Mouse (Mus musculus) stomach, embryonic 16.5 days (tissue): Measurements from ENCODE around the gene Ereg. TPM values are rescaled to one million over a fixed set of nuclear protein-coding genes. Genes with fewer than 3 reads are reported as not detected.

Experiments
- ATAC-seq: fragments of 200-750 bp; cut with Nextera tagmentation; 2 replicates; pipeline ENCODE4 v1.8.0; 2017; ENCODE audit warnings: moderate number of reproducible peaks, moderate TSS enrichment; ENCODE audit not compliant: insufficient read depth, low FRiP score
- H3K27ac ChIP-seq: fragments of 300-500 bp; sonication (generic); 2 replicates; pipeline ENCODE4 v1.5.1; 2014; ENCODE audit warnings: low read length
- H3K27me3 ChIP-seq: fragments of 300-500 bp; sonication (generic); 2 replicates; pipeline ENCODE4 v1.6.1; 2014; ENCODE audit warnings: low read length, control low read depth, mixed read lengths; ENCODE audit not compliant: control insufficient read depth, insufficient read depth
- H3K36me3 ChIP-seq: fragments of 300-500 bp; sonication (generic); 2 replicates; pipeline ENCODE4 v1.6.1; 2014; ENCODE audit warnings: low read length; ENCODE audit not compliant: control insufficient read depth, insufficient read depth
- H3K4me1 ChIP-seq: fragments of 300-500 bp; sonication (generic); 2 replicates; pipeline ENCODE4 v1.6.1; 2014; ENCODE audit warnings: low read length, control low read depth, mixed read lengths; ENCODE audit not compliant: control insufficient read depth, insufficient read depth
- H3K4me2 ChIP-seq: fragments of 300-500 bp; sonication (generic); 2 replicates; pipeline ENCODE4 v1.6.1; 2014; ENCODE audit warnings: low read depth, low read length, mixed read lengths
- H3K4me3 ChIP-seq: fragments of 300-500 bp; sonication (generic); replicated peaks from 2 replicates; pipeline ENCODE4 v1.5.1; 2014; ENCODE audit warnings: mild to moderate bottlenecking, low read length
- H3K9ac ChIP-seq: fragments of 300-500 bp; sonication (generic); 2 replicates; pipeline ENCODE4 v1.6.1; 2014; ENCODE audit warnings: low read length
- H3K9me3 ChIP-seq: fragments of 300-500 bp; sonication (generic); replicated peaks from 2 replicates; pipeline ENCODE4 v1.6.1; 2016; ENCODE audit warnings: low read length, control low read depth; ENCODE audit not compliant: control insufficient read depth
- whole genome bisulfite sequencing: fragments of 180-500 bp; shearing (Covaris S2); extraction: QIAGEN DNeasy Blood & Tissue Kit; methylation state at CpG from one replicate; pipeline ENCODE4 v1.1.7; 2014; 5-methylcytosine and 5-hydroxymethylcytosine counted together
- polyA plus RNA-seq: library from polyadenylated mRNA; unstranded; fragments of >200 nt; fragmentation: Nextera tagmentation; extraction: Ambion mirVana; gene quantifications from 2 replicates; pipeline ENCODE4 v1.2.1, GENCODE M21; 2015

Ereg gene
- polyA plus RNA-seq, 1 experiment from 2014 or later, result 0.43 TPM

GRCm38 (mm10) chr5:91047987-91048386, 26.4 kb upstream of the Ereg start:
- WGBS, result 36% methylated on average over 6 of the region's 6 CpGs
- H3K4me2 ChIP-seq, result no peak overlapping the region
- peak; percentile 47; the same call in 1 of the 2 replicates for ATAC-seq
- H3K36me3 ChIP-seq, result no peaks in the 10 kb centered on the region
- no peak overlapping the region for H3K27ac ChIP-seq
- no peaks in the 10 kb centered on the region for H3K9me3 ChIP-seq
- H3K4me1 ChIP-seq, result no peaks in the 10 kb centered on the region
- no peaks in the 10 kb centered on the region for H3K27me3 ChIP-seq
- no peak overlapping the region for H3K9ac ChIP-seq
- H3K4me3 ChIP-seq, result no peak overlapping the region

GRCm38 (mm10) chr5:91048397-91048796, 26.0 kb upstream of the Ereg start:
- Histone ChIP-seq H3K4me2 (no peak overlapping the region), H3K27me3 (no peaks in the 10 kb centered on the region), H3K9ac (no peak overlapping the region), H3K27ac (peak overlapping the region; percentile 47), H3K4me1 (no peaks in the 10 kb centered on the region), H3K4me3 (no peak overlapping the region), H3K9me3 (no peaks in the 10 kb centered on the region), H3K36me3 (no peaks in the 10 kb centered on the region)
- no peak for ATAC-seq
- WGBS, result 57% methylated on average over 8 of the region's 8 CpGs

GRCm38 (mm10) chr5:91072340-91072739, 2.1 kb upstream of the Ereg start:
- no peak overlapping the region for H3K4me3 ChIP-seq
- 63% methylated on average over 4 of the region's 4 CpGs for WGBS
- H3K4me1 ChIP-seq, result peaks cover 3% of the 10 kb centered on the region; the same call in 1 of the 2 replicates
- H3K36me3 ChIP-seq, result no peaks in the 10 kb centered on the region
- H3K9ac ChIP-seq, result no peak overlapping the region
- no peaks in the 10 kb centered on the region for H3K9me3 ChIP-seq
- no peak for ATAC-seq
- H3K4me2 ChIP-seq, result no peak overlapping the region
- H3K27ac ChIP-seq, result no peak overlapping the region
- H3K27me3 ChIP-seq, result peaks cover 4% of the 10 kb centered on the region; the same call in 1 of the 2 replicates

- 72% methylated on average over 8 of the region's 8 CpGs for WGBS
- Histone ChIP-seq H3K4me3 (peak overlapping the region; percentile 42), H3K27me3 (peaks cover 4% of the 10 kb centered on the region; the same call in 1 of the 2 replicates), H3K36me3 (no peaks in the 10 kb centered on the region), H3K9me3 (no peaks in the 10 kb centered on the region), H3K4me1 (peaks cover 3% of the 10 kb centered on the region; the same call in 1 of the 2 replicates), H3K27ac (no peak overlapping the region), H3K4me2 (peak overlapping the region; percentile 68), H3K9ac (no peak overlapping the region)
- no peak for ATAC-seq
These were observed 796 bp upstream of the Ereg start for GRCm38 (mm10) chr5:91073626-91074025.

GRCm38 (mm10) chr5:91074026-91074425, 396 bp upstream of the Ereg start:
- H3K36me3 ChIP-seq, result no peaks in the 10 kb centered on the region
- peak overlapping the region; percentile 22; the same call in 1 of the 2 replicates for H3K9ac ChIP-seq
- peaks cover 4% of the 10 kb centered on the region; the same call in 1 of the 2 replicates for H3K27me3 ChIP-seq
- H3K4me1 ChIP-seq, result peaks cover 3% of the 10 kb centered on the region; the same call in 1 of the 2 replicates
- H3K9me3 ChIP-seq, result no peaks in the 10 kb centered on the region
- H3K27ac ChIP-seq, result no peak overlapping the region
- H3K4me2 ChIP-seq, result peak overlapping the region; percentile 68
- H3K4me3 ChIP-seq, result peak overlapping the region; percentile 42
- 33% methylated on average over 8 of the region's 8 CpGs for WGBS
- ATAC-seq, result 0 out of 2 replicates have a peak, but pooled peaks have one; percentile 21

GRCm38 (mm10) chr5:91075021-91075420, 599 bp downstream of the Ereg start:
- peaks cover 3% of the 10 kb centered on the region; the same call in 1 of the 2 replicates for H3K4me1 ChIP-seq
- no peaks in the 10 kb centered on the region for H3K36me3 ChIP-seq
- no peak overlapping the region for H3K9ac ChIP-seq
- peak overlapping the region; percentile 42; the same call in 1 of the 2 replicates for H3K4me3 ChIP-seq
- no peak for ATAC-seq
- peaks cover 4% of the 10 kb centered on the region; the same call in 1 of the 2 replicates for H3K27me3 ChIP-seq
- peak overlapping the region; percentile 68 for H3K4me2 ChIP-seq
- 25% methylated on average over 1 of the region's 1 CpGs for WGBS
- H3K9me3 ChIP-seq, result no peaks in the 10 kb centered on the region
- no peak overlapping the region for H3K27ac ChIP-seq

- ATAC-seq, result no peak
- Histone ChIP-seq H3K36me3 (no peaks in the 10 kb centered on the region), H3K4me3 (no peak overlapping the region), H3K9me3 (no peaks in the 10 kb centered on the region), H3K9ac (no peak overlapping the region), H3K4me1 (no peaks in the 10 kb centered on the region), H3K4me2 (no peak overlapping the region), H3K27me3 (no peaks in the 10 kb centered on the region), H3K27ac (no peak overlapping the region)
- 77% methylated on average over 5 of the region's 5 CpGs for WGBS
These were observed 8.6 kb downstream of the Ereg start for GRCm38 (mm10) chr5:91083016-91083415.

GRCm38 (mm10) chr5:91085291-91085690, 10.9 kb downstream of the Ereg start:
- no peak for ATAC-seq
- WGBS, result 57% methylated on average over 5 of the region's 5 CpGs

GRCm38 (mm10) chr5:91090301-91090700, 15.9 kb downstream of the Ereg start:
- 81% methylated on average over 3 of the region's 3 CpGs for WGBS

More at GRCm38 (mm10) chr5:91085291-91085690, 10.9 kb downstream of the Ereg start:
- no peak overlapping the region for H3K27ac ChIP-seq
- no peak overlapping the region for H3K4me2 ChIP-seq
- H3K27me3 ChIP-seq, result no peaks in the 10 kb centered on the region
- H3K9me3 ChIP-seq, result no peaks in the 10 kb centered on the region
- H3K4me1 ChIP-seq, result no peaks in the 10 kb centered on the region
- H3K36me3 ChIP-seq, result no peaks in the 10 kb centered on the region
- no peak overlapping the region for H3K9ac ChIP-seq
- H3K4me3 ChIP-seq, result no peak overlapping the region

More at GRCm38 (mm10) chr5:91090301-91090700, 15.9 kb downstream of the Ereg start:
- no peak overlapping the region for H3K4me3 ChIP-seq
- no peaks in the 10 kb centered on the region for H3K9me3 ChIP-seq
- H3K4me2 ChIP-seq, result no peak overlapping the region
- no peak overlapping the region for H3K27ac ChIP-seq
- no peaks in the 10 kb centered on the region for H3K36me3 ChIP-seq
- no peaks in the 10 kb centered on the region for H3K4me1 ChIP-seq
- no peak overlapping the region for H3K9ac ChIP-seq
- no peak for ATAC-seq
- H3K27me3 ChIP-seq, result no peaks in the 10 kb centered on the region
